Mouse (Mus musculus): ENCODE data around the gene Sh3glb2.

GRCm38 (mm10) chr2:30399191-30400171 is 40.3 kb upstream of the Sh3glb2 start:
- TF ChIP-seq CTCF (IDR thresholded peaks at IDR 0.05; ENCODE audit: low read depth, low read length) (no peak), POLR2A (IDR thresholded peaks at IDR 0.05; ENCODE audit: insufficient read depth, low read length) (no peak)
